Comparison of ENCODE assay signal across 13 mouse cellular contexts in the genomic region with DNA sequence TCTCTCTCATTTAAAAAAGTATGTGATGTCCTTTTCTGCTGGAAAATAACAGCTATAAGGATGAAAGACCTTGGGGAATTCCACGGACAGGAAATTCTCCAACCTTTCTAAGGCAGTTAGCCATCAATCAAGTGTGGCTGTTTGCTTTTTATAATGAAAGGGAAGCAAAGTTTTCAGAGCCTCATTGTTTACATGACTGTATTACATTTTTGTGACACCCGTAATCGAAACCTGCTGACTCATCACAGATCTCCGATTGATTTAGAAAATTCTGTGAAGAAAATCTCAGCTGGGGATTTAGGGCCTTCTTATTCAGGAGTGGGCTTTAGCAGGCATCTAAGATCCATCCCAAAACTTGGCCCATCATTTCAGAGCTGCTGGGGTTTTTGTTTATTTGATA.
DNase-seq lines count a peak whose midpoint lies in the region; ATAC-seq and TF ChIP-seq lines count a peak whose summit lies in the region.
"Had no signal": no experiment of that assay in that cellular context is flagged by ENCODE, and none has a peak within 500 bp of the region (broad histone marks: within the 10 kb centered on the region; RNA-seq: fewer than 3 reads in every experiment).

No protein-coding gene starts in this region.

- DNase-seq in gastrocnemius, adult 18-20 months (ENCODE audit: low spot score), result peak; percentile 7
- DNase-seq in gastrocnemius, postnatal 25 days, result no peak
- DNase-seq in liver, adult 2 months (ENCODE audit: extremely low read depth, low read depth, low spot score), result peak; percentile 66
- DNase-seq in liver, embryonic 11.5 days (ENCODE audit: low spot score), result no peak
- DNase-seq in CH12.LX (ENCODE audit: extremely low read depth), result no peak
- DNase-seq in induced T-regulatory cell, adult 2 months (ENCODE audit: low read depth), result peak; percentile 77
- no peak for DNase-seq in layer of hippocampus, adult 2 months (ENCODE audit: low spot score in 2 of 2)
- DNase-seq: cerebellum, adult 9-10 months; right cerebral cortex, adult 18-20 months; thymus, postnatal 36 days had no signal

- peaks cover 17% of the 10 kb centered on the region for H3K4me1 ChIP-seq in liver, adult 2 months (ENCODE audit: control insufficient read depth, insufficient read depth, low read length)
- H3K4me1 ChIP-seq in liver, embryonic 11.5 days (replicated peaks; ENCODE audit: control insufficient read depth, insufficient read depth, low read length), result 0 out of 2 replicates have a peak, but pooled peaks cover 6% of the 10 kb centered on the region
- 0 out of 4 replicates have a peak, but pooled peaks cover 0 to 3% of the 10 kb centered on the region in 2 experiments for H3K4me1 ChIP-seq in CH12.LX (ENCODE audit: control insufficient read depth in 1 of 2, insufficient read depth in 2 of 2)

- no peaks in the 10 kb centered on the region for H3K9me3 ChIP-seq in liver, embryonic 11.5 days (ENCODE audit: control insufficient read depth, low read length)
- no peaks in the 10 kb centered on the region for H3K9me3 ChIP-seq in CH12.LX (replicated peaks; ENCODE audit: low read length)
- H3K9me3 ChIP-seq: limb, embryonic 15.5 days; midbrain, embryonic 12.5 days had no signal

- no peak for TF ChIP-seq RAD21 in CH12.LX (IDR thresholded peaks at IDR 0.05; ENCODE audit: low read depth, low read length)

- no peaks in the 10 kb centered on the region for H3K36me3 ChIP-seq in liver, adult 2 months (ENCODE audit: control insufficient read depth, insufficient read depth, low read length)
- H3K36me3 ChIP-seq in liver, embryonic 11.5 days (ENCODE audit: control insufficient read depth, insufficient read depth, low read length), result no peaks in the 10 kb centered on the region
- H3K36me3 ChIP-seq in CH12.LX (replicated peaks in 1 of 2; ENCODE audit: control insufficient read depth in 1 of 2, insufficient read depth in 1 of 2, low read length in 1 of 2), result no peaks in the 10 kb centered on the region
- H3K36me3 ChIP-seq: limb, embryonic 15.5 days; midbrain, embryonic 12.5 days had no signal

- H3K9ac ChIP-seq in liver, adult 2 months (ENCODE audit: low read depth, low read length), result no peak overlapping the region
- H3K9ac ChIP-seq in liver, embryonic 11.5 days (ENCODE audit: low read depth, low read length), result no peak overlapping the region
- peak overlapping the region; percentile 47 for H3K9ac ChIP-seq in CH12.LX (ENCODE audit: insufficient read depth, low read depth)
- H3K9ac ChIP-seq: limb, embryonic 15.5 days; midbrain, embryonic 12.5 days had no signal

- peak overlapping the region; percentile 30; the same call in 1 of the 2 replicates for H3K4me3 ChIP-seq in liver, adult 2 months (ENCODE audit: insufficient read depth, low read depth, low read length)
- no peak overlapping the region for H3K4me3 ChIP-seq in liver, embryonic 11.5 days (ENCODE audit: low read depth, low read length)
- no peak overlapping the region for H3K4me3 ChIP-seq in CH12.LX (replicated peaks in 1 of 3; ENCODE audit: low read depth in 2 of 3, low read length in 2 of 3, poor library complexity in 1 of 3)
- H3K4me3 ChIP-seq in layer of hippocampus, adult 2 months, result no peak overlapping the region
- H3K4me3 ChIP-seq: limb, embryonic 15.5 days; midbrain, embryonic 12.5 days had no signal

- TF ChIP-seq POLR2A in liver, adult 2 months (IDR thresholded peaks at IDR 0.05; ENCODE audit: extremely low read depth, insufficient read depth, low read length), result no peak
- TF ChIP-seq POLR2A in CH12.LX (IDR thresholded peaks at IDR 0.05; ENCODE audit: low read depth, low read length), result no peak

- no peak for TF ChIP-seq EP300 in CH12.LX (IDR thresholded peaks at IDR 0.05; ENCODE audit: low read length)

- in situ Hi-C loops in CH12.LX (cut with MboI; ENCODE audit: low pct_ligation_motif_present, low pct_unique_long_range_greater_than_20kb, low sequenced_read_pairs), result no loop called here

- H3K27ac ChIP-seq in liver, adult 2 months (replicated peaks; ENCODE audit: insufficient read depth, low read depth, low read length), result no peak overlapping the region; the same call in 1 of the 2 replicates
- no peak overlapping the region for H3K27ac ChIP-seq in liver, embryonic 11.5 days (ENCODE audit: low read depth, low read length)
- H3K27ac ChIP-seq in CH12.LX (ENCODE audit: insufficient read depth, low read depth), result no peak overlapping the region
- no peak overlapping the region for H3K27ac ChIP-seq in layer of hippocampus, adult 2 months
- H3K27ac ChIP-seq: limb, embryonic 15.5 days; midbrain, embryonic 12.5 days had no signal

- no peaks in the 10 kb centered on the region for H3K79me2 ChIP-seq in liver, adult 2 months (ENCODE audit: control insufficient read depth, insufficient read depth, low read length)
- H3K79me2 ChIP-seq in CH12.LX (replicated peaks; ENCODE audit: control insufficient read depth, extremely low read depth, insufficient read depth, poor library complexity, severe bottlenecking), result no peaks in the 10 kb centered on the region

- H3K4me2 ChIP-seq in liver, embryonic 11.5 days, result no peak overlapping the region
- H3K4me2 ChIP-seq in CH12.LX (ENCODE audit: insufficient read depth, low read depth, poor library complexity, severe bottlenecking), result peak overlapping the region; percentile 61
- H3K4me2 ChIP-seq: limb, embryonic 15.5 days; midbrain, embryonic 12.5 days had no signal

- no peak for ATAC-seq in liver, embryonic 11.5 days (replicated peaks; ENCODE audit: low FRiP score)
- no peak for ATAC-seq in monocyte, adult 5-6 weeks (replicated peaks; ENCODE audit: insufficient number of reproducible peaks, low FRiP score, low TSS enrichment, poor library complexity, severe bottlenecking)

- H3K27me3 ChIP-seq in liver, adult 2 months (ENCODE audit: control insufficient read depth, insufficient read depth, low read length), result no peaks in the 10 kb centered on the region
- H3K27me3 ChIP-seq in liver, embryonic 11.5 days (replicated peaks; ENCODE audit: control insufficient read depth, insufficient read depth, low read length), result no peaks in the 10 kb centered on the region
- no peaks in the 10 kb centered on the region for H3K27me3 ChIP-seq in CH12.LX (replicated peaks)
- H3K27me3 ChIP-seq: midbrain, embryonic 12.5 days had no signal

- dilution Hi-C loops in CH12.LX (cut with MboI; ENCODE audit: extremely low pct_ligation_motif_present, extremely low pct_unique_long_range_greater_than_20kb, low sequenced_read_pairs), result no loop called here

- no peak for TF ChIP-seq CTCF in liver, adult 2 months (IDR thresholded peaks at IDR 0.05; ENCODE audit: low read depth, low read length)
- no peak for TF ChIP-seq CTCF in CH12.LX (conservative IDR thresholded peaks at IDR 0.05 in 1 of 2, IDR thresholded peaks at IDR 0.05 in 1 of 2; ENCODE audit: low read depth in 2 of 2, low read length in 2 of 2)
- TF ChIP-seq CTCF in layer of hippocampus, adult 2 months (conservative IDR thresholded peaks at IDR 0.05), result no peak

- 11% methylated on average over 4 of the region's 4 CpGs for WGBS in liver, adult 2 months
- WGBS in liver, embryonic 11.5 days, result 55% methylated on average over 4 of the region's 4 CpGs

TF ChIP-seq in CH12.LX, 34 proteins besides CTCF, POLR2A, EP300 and RAD21:
- no peak for TF ChIP-seq NELFE (IDR thresholded peaks at IDR 0.05; ENCODE audit: low read depth, low read length)
- no peak for TF ChIP-seq UBTF (IDR thresholded peaks at IDR 0.05; ENCODE audit: low read depth, low read length)
- no peak for TF ChIP-seq TBP (conservative IDR thresholded peaks at IDR 0.05; ENCODE audit: low read depth, low read length)
- no peak for TF ChIP-seq MAZ (IDR thresholded peaks at IDR 0.05; ENCODE audit: low read depth, low read length)
- no peak for TF ChIP-seq PAX5 (IDR thresholded peaks at IDR 0.05; ENCODE audit: low read length)
- no peak for TF ChIP-seq MEF2A (IDR thresholded peaks at IDR 0.05; ENCODE audit: borderline replicate concordance, low read depth, low read length)
- no peak for TF ChIP-seq ELF1 (IDR thresholded peaks at IDR 0.05; ENCODE audit: low read depth, low read length)
- no peak for TF ChIP-seq CHD1 (IDR thresholded peaks at IDR 0.05; ENCODE audit: low read depth, low read length)
- no peak for TF ChIP-seq CHD2 (IDR thresholded peaks at IDR 0.05; ENCODE audit: low read length)
- TF ChIP-seq RCOR1 (conservative IDR thresholded peaks at IDR 0.05; ENCODE audit: low read depth, low read length), result no peak
- no peak for TF ChIP-seq ETS1 (conservative IDR thresholded peaks at IDR 0.05; ENCODE audit: low read depth, low read length)
- 0 out of 2 replicates have a peak, but pooled peaks have one; percentile 21 for TF ChIP-seq JUND (conservative IDR thresholded peaks at IDR 0.05; ENCODE audit: low read depth, low read length)
- no peak for TF ChIP-seq E2F4 (IDR thresholded peaks at IDR 0.05; ENCODE audit: insufficient replicate concordance, low read depth, low read length)
- TF ChIP-seq SMC3 (IDR thresholded peaks at IDR 0.05; ENCODE audit: low read depth, low read length), result no peak
- TF ChIP-seq MAFK (IDR thresholded peaks at IDR 0.05; ENCODE audit: insufficient replicate concordance, low read length), result peak; percentile 98
- TF ChIP-seq ZMIZ1 (IDR thresholded peaks at IDR 0.05; ENCODE audit: low read depth, low read length), result no peak
- TF ChIP-seq MYC (IDR thresholded peaks at IDR 0.05; ENCODE audit: low read depth, low read length), result no peak
- TF ChIP-seq SIN3A (IDR thresholded peaks at IDR 0.05; ENCODE audit: low read length), result no peak

Comparison
In these comparisons a context has a peak if more than half of its experiments do, and no peak if none do; other contexts are left out.
1. DNase-seq: peak in gastrocnemius, adult 18-20 months (single experiment), liver, adult 2 months (single experiment) and induced T-regulatory cell, adult 2 months (single experiment); none in gastrocnemius, postnatal 25 days (single experiment), liver, embryonic 11.5 days (single experiment), CH12.LX (single experiment) and layer of hippocampus, adult 2 months (0 of 2).